Mouse (Mus musculus) embryonic fibroblast, embryonic 13.5 days (primary cell): ENCODE results near the gene Ptcd3.

Experiments
- CTCF ChIP-seq: IDR thresholded peaks from 2 replicates; pipeline ENCODE4 v1.5.1; 2011; ENCODE audit warnings: mild to moderate bottlenecking, control low read depth, low read length, moderate library complexity, borderline replicate concordance; ENCODE audit not compliant: insufficient read depth
- POLR2A ChIP-seq: IDR thresholded peaks from 2 replicates; pipeline ENCODE4 v1.6.1; 2011; ENCODE audit warnings: low read depth, mild to moderate bottlenecking, control low read depth, low read length, moderate library complexity

DNA sequence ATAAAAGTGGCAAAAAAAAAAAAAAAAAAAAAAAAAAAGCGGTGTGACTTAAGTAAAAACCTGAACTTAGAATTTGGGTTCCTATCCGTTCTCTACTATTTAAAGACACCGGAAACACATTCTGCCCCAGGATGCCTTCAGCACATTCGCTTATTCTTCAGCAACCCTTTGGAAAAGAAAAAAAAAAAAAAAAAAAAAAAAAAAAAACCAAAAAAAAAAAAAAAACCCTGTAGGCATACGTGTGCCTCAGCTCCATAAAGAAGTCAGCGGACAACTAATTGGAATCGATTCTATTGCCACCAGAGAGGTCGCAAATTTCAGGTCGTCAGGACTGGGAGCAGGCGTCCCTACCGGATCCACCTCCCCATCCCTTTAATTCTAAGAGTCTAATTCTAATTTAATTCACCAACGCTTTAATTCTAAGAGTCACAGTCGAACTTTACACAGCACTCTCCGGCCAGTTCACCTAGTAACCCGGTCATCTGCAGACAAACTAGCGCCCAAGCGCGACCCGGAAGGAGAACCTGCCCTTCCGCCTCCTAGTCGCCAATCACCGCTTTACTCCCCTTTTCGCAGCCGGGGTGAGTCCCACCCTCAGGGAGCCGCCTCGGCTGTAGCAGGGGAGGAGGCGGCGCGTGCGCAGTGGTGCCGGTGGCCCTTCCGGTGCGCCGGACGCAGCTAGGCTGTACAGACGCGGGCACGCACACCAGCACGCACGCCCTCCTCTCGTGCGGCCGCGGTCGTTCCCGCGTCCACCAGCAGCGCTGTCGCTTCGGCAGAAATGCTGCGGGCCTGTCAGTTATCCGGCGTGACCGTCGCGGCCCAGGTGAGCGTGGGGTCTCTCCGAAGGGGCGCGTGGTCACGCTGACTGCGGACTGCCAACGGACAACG lies 77.6 kb downstream of the Ptcd3 start, which contains the start of gene Immt:
- no peak for TF ChIP-seq CTCF
- TF ChIP-seq POLR2A = peak; percentile 91
